Mouse (Mus musculus): ENCODE measurements around the gene Shank2.

DNA sequence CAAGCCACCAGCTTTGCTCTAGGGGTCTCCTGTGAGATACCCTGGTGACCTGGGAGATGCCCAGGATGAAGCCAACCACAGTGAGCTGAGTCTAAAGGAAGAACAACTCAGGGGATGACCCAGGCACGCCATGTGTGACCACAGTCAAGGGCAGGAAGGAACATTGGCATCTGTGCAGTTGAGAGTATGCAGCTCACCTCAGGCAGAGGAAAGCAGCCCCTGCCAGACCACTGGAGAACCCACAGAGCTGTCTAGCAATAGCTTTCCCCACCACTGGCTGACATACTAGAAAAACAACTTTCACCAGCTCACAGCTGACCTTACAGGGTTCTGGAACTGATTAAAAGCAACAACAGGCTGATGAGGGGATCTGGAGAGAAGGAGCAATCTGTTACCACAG lies 446.5 kb downstream of the Shank2 start:
- TF ChIP-seq MAZ (IDR thresholded peaks at IDR 0.05; ENCODE audit: low read depth, low read length) (no peak), KAT2A (conservative IDR thresholded peaks at IDR 0.05; ENCODE audit: low read depth, low read length) (no peak), MAFK (IDR thresholded peaks at IDR 0.05; ENCODE audit: borderline replicate concordance, low read depth, low read length) (no peak), ZNF384 (IDR thresholded peaks at IDR 0.05; ENCODE audit: low read depth, low read length) (no peak), EP300 (IDR thresholded peaks at IDR 0.05; ENCODE audit: low read depth in 1 of 2, low read length in 2 of 2) (no peak), CTCF (IDR thresholded peaks at IDR 0.05 in 2 of 3, conservative IDR thresholded peaks at IDR 0.05 in 1 of 3; ENCODE audit: control insufficient read depth in 1 of 3, insufficient read depth in 1 of 3, low read depth in 2 of 3, low read length in 3 of 3, poor library complexity in 1 of 3, severe bottlenecking in 1 of 3) (no peak), JUND (IDR thresholded peaks at IDR 0.05; ENCODE audit: low read depth, low read length) (no peak), HCFC1 (IDR thresholded peaks at IDR 0.05; ENCODE audit: low read depth, low read length) (no peak), POLR2A (IDR thresholded peaks at IDR 0.05; ENCODE audit: control insufficient read depth in 1 of 2, insufficient read depth in 1 of 2, low read depth in 1 of 2, low read length in 2 of 2, poor library complexity in 1 of 2) (no peak), GATA1 (IDR thresholded peaks at IDR 0.05; ENCODE audit: low read depth, low read length) (no peak)
